Mouse (Mus musculus): Measurements from ENCODE around the gene Klc3. TPM values are rescaled to one million over a fixed set of nuclear protein-coding genes. Genes with fewer than 3 reads are reported as not detected.

Gene Klc3
- not detected in 2 replicates for total RNA-seq (2017)

- peak; percentile 42 for ATAC-seq (replicated peaks; ENCODE audit: low read depth, poor library complexity, severe bottlenecking)
Measured at GRCm38 (mm10) chr7:19403731-19404296, at the start of gene Klc3. Klc3 (minus strand) TSS chr7:19404104.

DNA sequence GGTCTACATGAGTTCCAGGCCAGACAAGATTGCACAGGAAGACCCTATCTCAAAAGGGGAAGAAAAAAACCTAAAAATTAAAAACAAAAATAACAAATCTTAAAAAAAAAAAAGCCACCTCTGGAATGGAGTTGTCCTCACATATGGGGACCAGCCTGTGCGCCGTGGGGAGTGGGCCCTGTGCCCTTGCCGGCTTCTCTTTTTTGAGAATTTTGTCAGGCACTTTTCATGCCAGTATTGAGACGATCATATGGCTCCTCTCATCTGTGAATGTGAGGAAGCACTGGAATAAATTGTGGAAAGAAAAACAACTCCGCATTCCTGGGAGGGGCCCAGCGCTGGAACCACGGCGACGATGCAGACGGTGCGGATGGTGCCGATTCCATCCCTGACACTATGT, 45.3 kb upstream of the Klc3 start:
- no peak for ATAC-seq (replicated peaks; ENCODE audit: low read depth, poor library complexity, severe bottlenecking)

DNA sequence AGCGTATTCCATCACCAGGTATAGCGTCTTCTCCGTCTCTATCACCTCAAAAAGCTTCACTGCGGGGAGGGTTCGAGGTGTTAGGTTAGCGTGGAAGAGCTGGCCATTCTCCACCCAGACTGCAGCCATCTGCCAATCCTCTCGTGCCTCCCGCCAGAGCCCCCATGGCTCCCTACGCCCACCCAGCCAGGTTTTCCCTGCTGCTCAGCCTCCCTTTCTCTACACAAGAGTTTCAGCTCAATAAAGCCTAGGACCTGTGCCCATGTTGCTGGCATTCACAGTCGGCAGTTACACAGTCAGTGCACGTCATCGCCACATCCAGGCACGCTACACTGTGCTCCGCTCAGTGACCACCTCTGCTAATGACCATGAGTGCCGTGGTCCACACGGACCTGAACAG, 43.8 kb upstream of the Klc3 start:
- no peak for ATAC-seq (replicated peaks; ENCODE audit: low read depth, poor library complexity, severe bottlenecking)

GRCm38 (mm10) chr7:19444801-19445200, 40.9 kb upstream of the Klc3 start:
- ATAC-seq (replicated peaks; ENCODE audit: low read depth, poor library complexity, severe bottlenecking) = no peak

DNA sequence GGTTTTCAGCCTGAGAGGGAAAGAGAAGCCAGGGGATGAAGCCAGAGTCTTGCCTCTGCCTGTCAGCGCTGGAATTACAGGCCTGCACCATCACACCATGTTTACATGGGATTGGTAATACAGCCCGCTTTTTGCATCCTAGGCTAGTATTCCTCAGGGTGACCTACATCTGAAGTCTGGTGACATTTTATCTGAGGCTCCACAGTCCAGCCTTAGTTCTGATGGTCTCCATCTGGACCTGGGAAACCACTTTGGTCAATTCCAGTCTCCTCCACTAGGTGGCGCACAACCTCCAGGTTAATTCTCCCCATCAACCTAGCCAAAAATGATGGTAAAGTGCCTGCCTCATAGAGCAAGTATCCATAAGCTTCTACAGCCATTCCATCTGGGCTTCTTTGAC, 39.4 kb upstream of the Klc3 start:
- ATAC-seq (replicated peaks; ENCODE audit: low read depth, poor library complexity, severe bottlenecking) = peak; percentile 61

DNA sequence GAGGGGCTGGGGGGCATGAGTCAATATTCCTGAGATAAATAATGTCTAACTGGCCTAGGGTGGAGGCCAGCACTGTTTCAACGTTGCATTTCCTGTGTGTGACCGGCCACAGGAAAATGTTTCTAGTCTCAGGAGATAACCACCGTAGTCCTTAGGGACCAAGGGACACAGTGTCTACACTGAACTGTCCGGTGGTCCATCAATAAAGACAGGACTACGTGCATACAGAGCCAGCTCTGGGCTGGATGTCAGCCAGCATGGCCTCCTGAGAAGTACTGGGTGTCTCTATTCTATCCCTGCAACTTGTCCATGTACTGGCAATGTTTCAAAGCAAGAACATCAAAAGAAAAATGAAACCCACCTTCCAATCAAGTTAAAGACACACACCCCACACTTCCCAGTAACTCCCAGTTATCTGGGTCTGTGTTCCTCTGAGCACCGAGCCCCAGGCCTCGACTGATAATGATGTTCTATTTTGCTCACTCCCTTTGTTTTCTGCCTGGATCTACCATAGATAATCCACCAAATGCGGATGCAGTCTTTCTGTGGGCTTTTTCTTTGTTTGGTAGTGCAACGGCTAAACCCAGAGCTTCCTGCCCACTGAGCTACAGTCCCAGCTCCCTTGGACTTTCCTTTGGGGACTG, 37.7 kb upstream of the Klc3 start:
- ATAC-seq (replicated peaks; ENCODE audit: low read depth, poor library complexity, severe bottlenecking) = no peak

DNA sequence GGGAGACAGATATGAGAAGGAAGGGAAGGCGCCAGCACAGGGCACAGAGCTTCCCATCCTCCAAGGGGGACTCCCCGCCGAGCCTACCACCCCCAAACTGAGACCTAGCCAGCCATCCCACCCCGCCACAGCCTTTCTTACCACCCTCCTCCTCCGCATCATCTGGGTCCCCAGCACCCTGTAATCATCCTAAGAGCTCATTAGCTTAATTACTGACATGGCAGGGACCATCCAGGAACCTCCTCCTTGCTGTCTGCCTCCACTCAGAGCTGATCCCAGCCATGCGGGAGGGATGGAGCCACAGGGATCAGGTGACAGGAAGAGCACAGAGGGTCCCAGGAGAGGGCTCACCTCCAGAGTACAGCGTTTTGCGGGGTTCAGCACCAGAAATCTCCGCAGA, 33.1 kb upstream of the Klc3 start:
- ATAC-seq (replicated peaks; ENCODE audit: low read depth, poor library complexity, severe bottlenecking) = no peak

DNA sequence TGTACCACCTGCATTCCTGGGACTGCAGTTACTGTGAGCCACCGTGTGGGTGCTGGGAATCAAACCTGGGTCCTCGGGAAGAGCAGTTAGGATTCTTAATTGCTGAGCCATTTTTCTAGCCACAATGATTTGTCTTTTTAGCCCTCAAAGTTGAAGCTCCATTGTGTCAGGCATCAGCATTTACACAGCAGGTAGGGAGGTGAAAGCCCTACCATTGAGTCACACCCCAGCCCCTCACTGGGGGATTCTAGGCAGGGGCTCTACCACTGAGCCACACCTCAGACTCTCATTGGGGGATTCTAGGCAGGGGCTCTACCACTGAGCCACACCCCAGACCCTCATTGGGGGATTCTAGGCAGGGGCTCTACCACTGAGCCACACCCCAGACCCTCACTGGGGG, 32.4 kb upstream of the Klc3 start:
- ATAC-seq (replicated peaks; ENCODE audit: low read depth, poor library complexity, severe bottlenecking) = no peak

GRCm38 (mm10) chr7:19432475-19432874, 28.6 kb upstream of the Klc3 start:
- ATAC-seq (replicated peaks; ENCODE audit: low read depth, poor library complexity, severe bottlenecking) = no peak

DNA sequence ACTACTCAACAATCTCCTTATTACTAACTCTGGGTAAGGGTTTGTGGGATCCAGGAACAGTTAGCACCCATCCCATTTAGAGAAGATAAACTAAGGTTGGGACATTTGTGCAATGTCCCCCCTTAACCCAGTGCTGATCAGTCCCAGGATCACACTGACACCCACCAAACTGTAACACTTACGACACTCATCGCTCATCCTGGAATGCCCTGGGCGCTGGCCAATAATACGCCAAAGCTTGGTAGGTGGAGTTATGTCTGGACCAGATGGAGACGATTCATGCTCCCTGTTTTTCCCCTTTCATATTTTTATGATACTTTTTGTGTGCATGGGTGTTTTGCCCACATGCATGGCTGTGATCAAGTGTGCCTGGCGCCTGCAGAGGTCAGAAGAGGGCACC, 26.5 kb upstream of the Klc3 start:
- no peak for ATAC-seq (replicated peaks; ENCODE audit: low read depth, poor library complexity, severe bottlenecking)

DNA sequence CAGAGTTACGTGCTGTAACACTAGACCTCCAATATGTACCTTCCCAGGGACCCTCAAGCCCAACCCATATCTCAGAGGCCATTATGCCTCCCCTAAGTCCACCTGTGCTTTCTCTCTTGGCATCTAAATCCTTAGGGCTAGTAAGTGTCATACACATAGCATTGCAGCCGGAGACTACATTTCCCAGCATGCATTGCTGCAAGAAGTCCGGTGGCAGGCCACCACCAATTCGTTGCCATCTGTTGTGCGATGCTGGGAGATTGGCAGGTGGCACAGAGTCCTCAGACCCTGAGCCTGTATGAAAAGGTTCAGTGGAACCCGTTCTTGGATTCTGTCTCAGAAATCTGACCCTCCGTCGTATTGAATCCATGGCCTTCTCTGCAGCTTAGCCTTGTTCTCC, 25.8 kb upstream of the Klc3 start:
- ATAC-seq (replicated peaks; ENCODE audit: low read depth, poor library complexity, severe bottlenecking) = no peak

DNA sequence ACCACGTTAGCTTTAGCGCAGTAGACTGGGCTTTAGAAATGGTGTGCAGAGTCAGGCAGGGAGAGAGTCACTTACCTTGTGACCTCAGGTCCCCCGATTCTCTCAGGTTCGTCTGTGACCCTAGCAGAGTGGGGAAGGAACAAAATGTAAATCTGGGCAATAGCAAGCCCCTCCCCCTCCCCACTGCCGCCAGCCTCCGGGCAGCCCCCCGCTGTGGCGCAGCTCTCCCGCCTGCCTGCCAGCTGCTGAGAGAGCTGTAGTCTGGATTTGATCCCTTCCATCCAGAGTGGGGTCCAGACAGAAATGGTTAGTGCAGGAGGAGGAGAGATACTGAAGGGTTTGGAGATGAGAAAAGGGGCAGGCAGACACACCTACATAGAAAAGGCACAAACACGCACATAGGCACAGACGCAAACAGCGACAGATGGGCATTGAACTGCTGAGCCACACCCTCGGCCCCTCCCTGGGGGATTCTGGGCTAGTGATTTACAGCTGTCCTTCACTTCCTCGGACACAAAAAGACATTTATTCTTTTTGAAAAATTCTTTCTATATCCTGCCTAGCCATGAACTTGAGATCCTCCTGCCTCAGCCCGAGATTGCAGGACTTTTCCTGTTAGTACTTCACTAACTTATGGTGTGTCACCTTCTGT, 24.2 kb upstream of the Klc3 start:
- no peak for ATAC-seq (replicated peaks; ENCODE audit: low read depth, poor library complexity, severe bottlenecking)

- no peak for ATAC-seq (replicated peaks; ENCODE audit: low read depth, poor library complexity, severe bottlenecking)
Measured at GRCm38 (mm10) chr7:19426888-19427287, 23.0 kb upstream of the Klc3 start.

DNA sequence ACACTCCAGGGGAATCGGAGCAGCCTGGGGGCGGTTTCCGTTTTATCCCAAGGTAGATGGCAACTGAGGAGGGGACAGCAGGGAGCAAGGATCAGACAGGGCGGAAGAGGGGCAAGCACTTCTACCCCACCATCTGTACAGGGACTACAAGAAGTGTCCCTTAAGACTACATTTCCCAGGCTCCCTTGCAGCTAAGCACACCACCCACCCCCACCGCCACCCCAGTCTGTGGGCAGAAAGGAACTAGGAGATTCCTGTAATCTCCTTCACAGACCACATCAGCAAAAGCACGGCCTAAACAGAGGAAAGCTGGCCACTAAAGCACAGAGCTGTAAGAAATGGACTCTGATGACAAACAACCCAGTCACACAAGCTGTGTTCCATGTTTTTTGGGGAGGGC, 22.4 kb upstream of the Klc3 start:
- ATAC-seq (replicated peaks; ENCODE audit: low read depth, poor library complexity, severe bottlenecking) = peak; percentile 68

- no peak for ATAC-seq (replicated peaks; ENCODE audit: low read depth, poor library complexity, severe bottlenecking)
Measured at GRCm38 (mm10) chr7:19424051-19424450, 20.1 kb upstream of the Klc3 start.

- no peak for ATAC-seq (replicated peaks; ENCODE audit: low read depth, poor library complexity, severe bottlenecking)
Measured at GRCm38 (mm10) chr7:19423083-19423482, 19.2 kb upstream of the Klc3 start.

- peak; percentile 97 for ATAC-seq (replicated peaks; ENCODE audit: low read depth, poor library complexity, severe bottlenecking)
Measured at GRCm38 (mm10) chr7:19420821-19421636, 17.1 kb upstream of the Klc3 start.

DNA sequence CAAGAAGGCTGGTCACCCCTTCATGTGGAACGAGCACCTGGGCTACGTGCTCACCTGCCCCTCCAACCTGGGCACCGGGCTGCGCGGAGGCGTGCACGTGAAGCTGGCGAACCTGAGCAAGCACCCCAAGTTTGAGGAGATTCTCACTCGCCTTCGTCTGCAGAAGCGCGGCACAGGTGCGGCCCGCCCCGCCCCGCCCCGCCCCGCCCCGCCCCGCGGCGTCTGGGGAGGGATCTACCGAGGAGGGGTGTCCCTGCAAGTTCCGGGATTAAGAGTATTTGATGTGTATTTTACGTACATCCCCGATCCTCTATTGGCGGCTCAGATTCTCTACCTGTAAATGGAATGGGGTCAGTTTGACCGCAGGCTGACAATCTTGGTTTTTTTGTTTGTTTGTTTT, 16.2 kb upstream of the Klc3 start:
- ATAC-seq (replicated peaks; ENCODE audit: low read depth, poor library complexity, severe bottlenecking) = no peak

- ATAC-seq (replicated peaks; ENCODE audit: low read depth, poor library complexity, severe bottlenecking) = no peak
Measured at GRCm38 (mm10) chr7:19416590-19416989, 12.7 kb upstream of the Klc3 start.

DNA sequence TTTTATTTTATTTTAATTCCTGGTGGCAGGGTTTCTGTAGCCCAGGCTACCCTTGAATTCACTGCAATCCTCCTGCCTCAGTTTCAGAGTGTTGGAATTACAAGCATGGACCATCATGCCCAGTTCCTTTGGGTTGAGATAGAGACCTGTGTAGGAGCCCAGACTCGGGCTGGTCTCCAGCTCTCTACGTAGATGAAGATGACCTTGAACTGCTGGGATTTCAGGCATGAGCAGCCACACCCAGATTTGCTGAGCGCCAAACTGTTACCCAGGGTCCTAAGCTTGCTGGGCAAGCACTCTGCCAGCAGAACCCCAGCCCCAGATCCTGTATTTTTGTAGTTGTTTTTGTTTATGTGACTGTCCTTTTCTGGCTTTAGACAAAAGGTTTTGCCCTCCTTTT, 9.6 kb upstream of the Klc3 start:
- ATAC-seq (replicated peaks; ENCODE audit: low read depth, poor library complexity, severe bottlenecking) = no peak

GRCm38 (mm10) chr7:19411783-19412182, 7.9 kb upstream of the Klc3 start:
- ATAC-seq (replicated peaks; ENCODE audit: low read depth, poor library complexity, severe bottlenecking) = no peak
